Mouse (Mus musculus) liver, embryonic 14.5 days (tissue): Measurements from ENCODE around the gene Morc1. TPM values are rescaled to one million over a fixed set of nuclear protein-coding genes. Genes with fewer than 3 reads are reported as not detected.
A peak's percentile ranks its signal among the peaks of the same experiment; 100 is the strongest.

Source experiments
- ATAC-seq: fragments of 200-750 bp; cut with Nextera tagmentation; 2 replicates; pipeline ENCODE4 v1.8.0; 2017; ENCODE audit warnings: moderate number of reproducible peaks, mild to moderate bottlenecking, moderate library complexity; ENCODE audit not compliant: insufficient read depth
- DNase-seq, 3 experiments: peaks; one replicate each; pipeline ENCODE4 v3.0.0-alpha.2; 2012 to 2013; ENCODE audit warnings: low read depth in 3 of 3, low spot score in 3 of 3
- H3K27ac ChIP-seq: fragments of 300-500 bp; sonication (generic); 2 replicates; pipeline ENCODE4 v1.5.1; 2014; ENCODE audit warnings: moderate library complexity, mild to moderate bottlenecking, control low read depth, inconsistent platforms
- H3K27me3 ChIP-seq: fragments of 300-500 bp; sonication (generic); 2 replicates; pipeline ENCODE4 v1.6.1; 2014; ENCODE audit warnings: mild to moderate bottlenecking, low read length, moderate library complexity; ENCODE audit not compliant: control insufficient read depth, insufficient read depth
- H3K36me3 ChIP-seq: fragments of 300-500 bp; sonication (generic); replicated peaks from 2 replicates; pipeline ENCODE4 v1.6.1; 2014; ENCODE audit warnings: low read depth; ENCODE audit not compliant: control insufficient read depth, insufficient read depth
- H3K4me1 ChIP-seq, 2 experiments: fragments of 200-500 bp in 1 of 2; fragments of 300-500 bp in 1 of 2; sonication (generic) in 1 of 2; replicated peaks; 2 replicates each; pipeline ENCODE4 v1.6.1; 2012 to 2014; ENCODE audit warnings: antibody characterized with exemption in 1 of 2, inconsistent platforms in 1 of 2, low read length in 1 of 2; ENCODE audit not compliant: control insufficient read depth in 2 of 2, insufficient read depth in 2 of 2
- H3K4me2 ChIP-seq: fragments of 300-500 bp; sonication (generic); 2 replicates; pipeline ENCODE4 v1.6.1; 2014; ENCODE audit warnings: low read depth, mild to moderate bottlenecking, control low read depth, moderate library complexity
- H3K4me3 ChIP-seq, 2 experiments: fragments of 200-500 bp in 1 of 2; fragments of 300-500 bp in 1 of 2; sonication (generic) in 1 of 2; 2 replicates each; pipeline ENCODE4 v1.5.1; 2012 to 2014; ENCODE audit warnings: low read depth in 2 of 2, low read length in 2 of 2, mild to moderate bottlenecking in 2 of 2, control low read depth in 1 of 2, inconsistent platforms in 1 of 2, moderate library complexity in 1 of 2; ENCODE audit not compliant: insufficient read depth in 1 of 2
- H3K9ac ChIP-seq: fragments of 300-500 bp; sonication (generic); replicated peaks from 2 replicates; pipeline ENCODE4 v1.6.1; 2014; ENCODE audit warnings: mild to moderate bottlenecking, control low read depth, moderate library complexity
- H3K9me3 ChIP-seq: fragments of 300-500 bp; sonication (generic); 2 replicates; pipeline ENCODE4 v1.6.1; 2016; ENCODE audit warnings: low read length, mixed read lengths; ENCODE audit not compliant: control insufficient read depth
- CTCF ChIP-seq: IDR thresholded peaks from 2 replicates; pipeline ENCODE4 v1.5.1; 2016; ENCODE audit warnings: antibody characterized with exemption, low read depth, control low read depth
- EP300 ChIP-seq: IDR thresholded peaks from 2 replicates; pipeline ENCODE4 v1.6.1; 2016; ENCODE audit warnings: antibody characterized with exemption, low read depth
- WGBS: fragments of 180-500 bp; shearing (Covaris S2); extraction: QIAGEN DNeasy Blood & Tissue Kit; methylation state at CpG from one replicate; pipeline ENCODE4 v1.1.7; 2014; ENCODE audit not compliant: insufficient replicate concordance; 5-methylcytosine and 5-hydroxymethylcytosine counted together
- polyA plus RNA-seq, 2 experiments: library from polyadenylated mRNA; depleted of rRNA in 1 of 2; stranded (reverse) in 1 of 2; unstranded in 1 of 2; fragments of >200 nt; fragmentation: Nextera tagmentation in 1 of 2; extraction: Ambion mirVana in 1 of 2; gene quantifications; 2 replicates each; pipeline versions ENCODE4 v1.2.1 to v1.2.3; 2012 to 2014

Morc1 gene
- polyA plus RNA-seq, 2 experiments: not detected

DNA sequence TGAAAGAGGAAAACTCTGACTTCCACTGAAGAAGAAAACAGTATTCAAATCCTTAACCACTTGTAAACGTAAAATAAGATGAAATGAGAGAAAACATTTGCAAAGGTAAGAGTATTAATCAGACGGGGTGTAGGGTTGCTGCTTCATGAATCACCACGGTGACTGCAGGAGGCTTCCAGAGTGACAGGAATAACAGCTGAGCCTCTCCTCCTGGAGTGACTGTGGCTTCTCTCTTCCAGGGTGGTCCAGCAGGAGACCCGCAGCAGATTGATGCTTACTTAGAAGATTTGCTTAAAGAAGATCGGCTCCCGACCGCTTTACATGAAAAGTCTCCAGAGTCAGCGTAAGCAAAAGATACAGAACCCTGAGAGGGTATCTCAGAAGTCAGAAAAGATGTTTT is 199.4 kb downstream of the Morc1 start:
- WGBS: 58% methylated on average over 8 of the region's 8 CpGs
- DNase-seq (no peak), ATAC-seq (no peak)
- Histone ChIP-seq H3K27ac (no peak overlapping the region), H3K27me3 (no peaks in the 10 kb centered on the region), H3K36me3 (no peaks in the 10 kb centered on the region), H3K9ac (no peak overlapping the region), H3K9me3 (no peaks in the 10 kb centered on the region), H3K4me2 (no peak overlapping the region), H3K4me1 (no peaks in the 10 kb centered on the region), H3K4me3 (no peak overlapping the region)
- TF ChIP-seq CTCF: no peak
- no peak for TF ChIP-seq EP300

GRCm38 (mm10) chr16:48632351-48632750 is 201.3 kb downstream of the Morc1 start:
- Histone ChIP-seq H3K9me3 (no peaks in the 10 kb centered on the region), H3K27me3 (no peaks in the 10 kb centered on the region), H3K9ac (no peak overlapping the region), H3K4me2 (no peak overlapping the region), H3K36me3 (no peaks in the 10 kb centered on the region), H3K4me3 (no peak overlapping the region), H3K4me1 (no peaks in the 10 kb centered on the region), H3K27ac (no peak overlapping the region)
- ATAC-seq: no peak
- TF ChIP-seq EP300 (no peak), CTCF (no peak)
- 55% methylated on average over 6 of the region's 6 CpGs for WGBS
- no peak for DNase-seq

DNA sequence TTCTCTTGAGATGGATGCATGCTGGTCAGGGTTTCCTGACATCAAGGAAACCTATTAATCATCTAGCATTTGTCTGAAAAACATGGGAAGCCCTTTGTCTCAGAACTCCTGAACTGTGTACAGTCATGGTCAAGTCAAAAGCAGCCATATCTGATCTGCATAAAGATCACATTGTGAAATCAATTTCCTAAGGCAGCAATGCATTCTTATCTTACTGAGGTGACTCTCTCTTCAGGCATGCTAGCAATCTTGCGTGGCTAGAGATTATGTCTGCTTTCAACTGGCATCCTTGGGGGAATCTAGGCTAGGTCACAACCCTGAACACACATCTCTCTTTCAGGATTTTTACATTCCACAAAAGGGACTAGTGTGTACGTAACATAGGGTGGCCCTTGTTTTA is 215.2 kb downstream of the Morc1 start:
- Histone ChIP-seq H3K36me3 (no peaks in the 10 kb centered on the region), H3K9ac (no peak overlapping the region), H3K4me1 (no peaks in the 10 kb centered on the region), H3K4me2 (no peak overlapping the region), H3K27me3 (no peaks in the 10 kb centered on the region), H3K9me3 (no peaks in the 10 kb centered on the region), H3K4me3 (no peak overlapping the region), H3K27ac (no peak overlapping the region)
- no peak for TF ChIP-seq CTCF
- DNase-seq (no peak), ATAC-seq (no peak)
- WGBS: 61% methylated on average over 2 of the region's 2 CpGs

GRCm38 (mm10) chr16:48671696-48672095 is 240.7 kb downstream of the Morc1 start:
- no peak overlapping the region for H3K27ac ChIP-seq
- no peaks in the 10 kb centered on the region for H3K9me3 ChIP-seq
- H3K36me3 ChIP-seq: no peaks in the 10 kb centered on the region
- WGBS: 17% methylated on average over 5 of the region's 5 CpGs
- H3K4me2 ChIP-seq: no peak overlapping the region
- H3K4me1 ChIP-seq: no peaks in the 10 kb centered on the region
- no peak for DNase-seq
- TF ChIP-seq CTCF (no peak), EP300 (no peak)
- no peak overlapping the region for H3K9ac ChIP-seq
- H3K27me3 ChIP-seq: no peaks in the 10 kb centered on the region
- H3K4me3 ChIP-seq: no peak overlapping the region
- ATAC-seq: no peak

GRCm38 (mm10) chr16:48672664-48673063 is 241.6 kb downstream of the Morc1 start:
- H3K9ac ChIP-seq: no peak overlapping the region
- DNase-seq (no peak), ATAC-seq (no peak)
- no peak overlapping the region for H3K4me3 ChIP-seq
- no peaks in the 10 kb centered on the region for H3K27me3 ChIP-seq
- no peak overlapping the region for H3K4me2 ChIP-seq
- H3K9me3 ChIP-seq: no peaks in the 10 kb centered on the region
- H3K36me3 ChIP-seq: no peaks in the 10 kb centered on the region
- no peaks in the 10 kb centered on the region for H3K4me1 ChIP-seq
- H3K27ac ChIP-seq: no peak overlapping the region
- TF ChIP-seq CTCF (no peak), EP300 (no peak)
- WGBS: 54% methylated on average over 3 of the region's 3 CpGs

- H3K36me3 ChIP-seq: no peaks in the 10 kb centered on the region
- H3K4me2 ChIP-seq: no peak overlapping the region
- WGBS: 8% methylated on average over 10 of the region's 10 CpGs
- ATAC-seq (no peak), DNase-seq (peak; percentile 18 to 31 (median 24))
- no peak overlapping the region for H3K27ac ChIP-seq
- no peak overlapping the region for H3K9ac ChIP-seq
- H3K9me3 ChIP-seq: no peaks in the 10 kb centered on the region
- no peak overlapping the region for H3K4me3 ChIP-seq
- H3K27me3 ChIP-seq: no peaks in the 10 kb centered on the region
- H3K4me1 ChIP-seq: no peaks in the 10 kb centered on the region
- no peak for TF ChIP-seq EP300
- TF ChIP-seq CTCF: peak; percentile 61
These were observed 244.6 kb downstream of the Morc1 start for GRCm38 (mm10) chr16:48675607-48676006.
